Mouse (Mus musculus) myocyte (in vitro differentiated cells): Measurements from ENCODE around the gene Gnas.

Experiments
- CEBPB ChIP-seq: IDR thresholded peaks from 2 replicates; pipeline ENCODE4 v1.6.1; 2011; ENCODE audit warnings: mild to moderate bottlenecking, moderate library complexity; ENCODE audit not compliant: poor library complexity, insufficient read depth, severe bottlenecking
- E2F4 ChIP-seq: IDR thresholded peaks from one replicate; pipeline ENCODE4 v1.6.1; 2011; ENCODE audit warnings: mild to moderate bottlenecking, control low read depth, moderate library complexity; ENCODE audit not compliant: insufficient read depth
- MAX ChIP-seq: IDR thresholded peaks from one replicate; pipeline ENCODE4 v1.6.1; 2011; ENCODE audit warnings: low read depth, mild to moderate bottlenecking, control low read depth
- MYOD1 ChIP-seq, 3 experiments: IDR thresholded peaks; one replicate each; pipeline ENCODE4 v1.6.1; 2011; ENCODE audit warnings: control low read depth in 2 of 3, low read depth in 2 of 3, mild to moderate bottlenecking in 2 of 3, moderate library complexity in 1 of 3; ENCODE audit not compliant: insufficient read length in 2 of 3, control insufficient read depth in 1 of 3
- MYOG ChIP-seq, 3 experiments: IDR thresholded peaks; one replicate each; pipeline ENCODE4 v1.6.1; 2011; ENCODE audit warnings: control low read depth in 2 of 3, low read depth in 2 of 3, mild to moderate bottlenecking in 2 of 3; ENCODE audit not compliant: insufficient read length in 2 of 3, control insufficient read depth in 1 of 3, insufficient read depth in 1 of 3
- POLR2A ChIP-seq: IDR thresholded peaks from one replicate; pipeline ENCODE4 v1.6.1; 2011; ENCODE audit warnings: low read depth, mild to moderate bottlenecking, control low read depth, moderate library complexity; ENCODE audit not compliant: insufficient read length
- POLR2AphosphoS2 ChIP-seq: IDR thresholded peaks from one replicate; pipeline ENCODE4 v1.6.1; 2011; ENCODE audit warnings: low read depth, control low read depth; ENCODE audit not compliant: insufficient read length
- TCF12 ChIP-seq: IDR thresholded peaks from one replicate; pipeline ENCODE4 v1.6.1; 2011; ENCODE audit warnings: mild to moderate bottlenecking, control low read depth; ENCODE audit not compliant: poor library complexity, insufficient read depth, severe bottlenecking
- TCF3 ChIP-seq: IDR thresholded peaks from one replicate; pipeline ENCODE4 v1.6.1; 2011; ENCODE audit warnings: low read depth, control low read depth; ENCODE audit not compliant: insufficient read length
- USF1 ChIP-seq: IDR thresholded peaks from one replicate; pipeline ENCODE4 v1.6.1; 2011; ENCODE audit warnings: low read depth, mild to moderate bottlenecking, control low read depth, moderate library complexity

DNA sequence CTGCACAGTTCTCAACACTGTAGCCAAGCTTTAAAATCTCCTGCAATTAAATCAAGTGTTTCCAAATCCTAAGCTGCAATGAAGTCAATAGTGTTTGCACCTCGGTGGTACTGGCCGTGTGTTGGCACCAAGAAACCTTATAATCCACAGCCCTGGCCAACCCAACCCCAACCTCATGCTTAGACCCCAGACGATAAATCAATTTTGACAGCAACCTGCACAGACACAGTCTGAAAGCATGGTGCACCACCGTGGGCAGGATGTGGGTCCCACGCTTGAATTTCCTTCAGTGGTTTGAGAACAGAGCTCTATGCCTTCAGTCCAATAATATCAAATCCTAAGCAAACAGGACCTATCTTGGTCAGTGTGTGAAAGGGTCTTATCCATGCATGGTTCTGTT is 41.7 kb upstream of the Gnas start:
- TF ChIP-seq MAX (no peak), CEBPB (no peak), MYOD1 (IDR thresholded peaks at IDR 0.05; ENCODE audit: control insufficient read depth in 1 of 3, insufficient read length in 2 of 3, low read depth in 2 of 3) (no peak), POLR2AphosphoS2 (no peak), POLR2A (no peak), MYOG (IDR thresholded peaks at IDR 0.05; ENCODE audit: control insufficient read depth in 1 of 3, insufficient read depth in 1 of 3, insufficient read length in 2 of 3, low read depth in 2 of 3) (no peak), USF1 (no peak), TCF3 (no peak), TCF12 (no peak), E2F4 (no peak)
